Mouse (Mus musculus): Measurements from ENCODE around the gene Olfr1443. TPM values are rescaled to one million over a fixed set of nuclear protein-coding genes. Genes with fewer than 3 reads are reported as not detected.

The Olfr1443 gene
- total RNA-seq, 2 experiments from 2014 or later: not detected

- DNase-seq (ENCODE audit: low spot score in 2 of 2): no peak
These were observed 54.0 kb downstream of the Olfr1443 start for GRCm38 (mm10) chr19:12731950-12732349.

Other genes starting within 250 kb of the Olfr1443 start
- gene Mpeg1, start 217.3 kb upstream of the Olfr1443 start, total RNA-seq (2021): 1 to 10 TPM; 7.8 to 9.4 TPM
- 10 to 100 TPM; 34.6 to 35.6 TPM for gene Dtx4, start 176.7 kb upstream of the Olfr1443 start, total RNA-seq (2021)
- gene Fam111a, start 132.4 kb upstream of the Olfr1443 start, total RNA-seq (2021): 1 to 10 TPM in 1 of 2 experiments, under 1 TPM in 1; 0.91 to 1.7 TPM
- gene Gm4952, start 78.1 kb upstream of the Olfr1443 start, total RNA-seq (2021): not detected
- under 1 TPM; 0.20 to 0.36 TPM for gene Glyat, start 44.8 kb upstream of the Olfr1443 start, total RNA-seq (2021)
- gene Olfr1442, start 7.7 kb upstream of the Olfr1443 start, total RNA-seq (2021): not detected
- not detected for gene Keg1, start 17.7 kb downstream of the Olfr1443 start, total RNA-seq (2021)
- 1 to 10 TPM; 2.7 to 3.1 TPM for gene Cntf, start 87.5 kb downstream of the Olfr1443 start, total RNA-seq (2021)
- gene Zfp91, start 118.0 kb downstream of the Olfr1443 start, total RNA-seq (2021): 10 to 100 TPM; 84.6 to 90.8 TPM
- gene Lpxn, start 118.1 kb downstream of the Olfr1443 start, total RNA-seq (2021): 1 to 10 TPM; 1.0 to 1.9 TPM
- gene Gm5244, start 168.6 kb downstream of the Olfr1443 start, total RNA-seq (2021): not detected
- gene Olfr1444, start 179.2 kb downstream of the Olfr1443 start, total RNA-seq (2021): not detected
- not detected for gene Olfr1445, start 205.7 kb downstream of the Olfr1443 start, total RNA-seq (2021)
- gene Olfr1446, start 215.4 kb downstream of the Olfr1443 start, total RNA-seq (2021): not detected
- gene Olfr1447, start 225.6 kb downstream of the Olfr1443 start, total RNA-seq (2021): not detected
- gene Olfr1448, start 246.3 kb downstream of the Olfr1443 start, total RNA-seq (2021): not detected